Mouse (Mus musculus) embryonic stem cell, embryonic (primary cell): ENCODE data around the gene Cacna1h.

Experiments used
- CTCF ChIA-PET, 4 experiments: fragments of 300-600 bp in 2 of 4; fragments of 350-600 bp in 2 of 4; sonication (Branson Sonifier 250); formaldehyde crosslinking; loops; one replicate each; lab custom pipeline; 2022; ENCODE audit warnings: inconsistent platforms in 2 of 4; lab: Charles Lee
- POLR2A ChIA-PET, 4 experiments: fragments of 300-600 bp in 2 of 4; fragments of 350-600 bp in 2 of 4; sonication (Branson Sonifier 250); formaldehyde crosslinking; loops; one replicate each; lab custom pipeline; 2022; ENCODE audit warnings: antibody characterized with exemption in 4 of 4, inconsistent platforms in 1 of 4; lab: Charles Lee

Gene Cacna1h

DNA sequence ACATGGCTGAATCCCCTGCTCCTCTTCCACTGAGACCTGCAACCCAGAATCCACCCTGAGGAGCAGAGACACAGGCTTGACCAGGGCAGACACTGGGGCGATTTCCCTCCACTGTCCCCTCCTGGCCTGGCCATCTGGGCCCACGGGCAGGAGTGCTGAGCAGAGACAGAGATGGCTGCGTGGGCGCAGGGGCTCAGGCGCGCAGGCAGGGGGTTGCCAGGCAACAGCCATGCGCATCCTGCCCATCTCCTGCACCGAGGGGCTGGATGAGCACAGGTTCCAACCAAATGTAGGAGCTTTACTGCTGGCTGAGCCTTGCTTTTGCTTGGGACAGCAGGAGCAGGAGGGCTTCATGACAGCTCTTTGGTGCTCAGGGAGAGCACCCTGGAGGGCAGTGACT lies 23.0 kb upstream of the Cacna1h start:
- ChIA-PET POLR2A (interaction anchor here in 1 of 4 experiments (0.7 kb wide), 1 partner anchor 1643 kb away, joined by 3 read pairs; no protein-coding TSS in a partner anchor), CTCF (interaction anchor here in 1 of 4 experiments (1.2 to 1.4 kb wide), 2 partner anchors 20 to 111 kb away, joined by 3 to 4 read pairs; no protein-coding TSS in a partner anchor)

DNA sequence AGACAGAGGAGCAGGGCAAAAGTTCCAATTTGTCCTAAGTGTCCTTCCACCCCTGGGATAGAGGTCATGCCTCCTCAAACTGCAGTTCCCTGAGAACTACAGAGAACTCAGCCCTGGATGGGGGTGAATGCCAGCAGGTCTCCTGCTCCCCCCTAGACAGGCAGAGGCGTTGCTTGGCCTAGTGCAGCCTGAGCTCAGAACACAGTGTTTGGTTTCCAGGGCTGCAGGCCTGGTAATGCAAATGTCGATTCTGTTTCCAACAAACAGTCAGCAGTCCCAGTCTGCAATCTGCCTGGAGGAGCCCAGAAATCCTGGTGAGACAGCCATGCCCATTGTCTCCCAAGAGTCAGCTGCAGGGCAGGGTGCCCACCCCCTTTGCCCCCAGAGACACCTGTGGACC lies 20.7 kb upstream of the Cacna1h start, which contains the start of gene Tekt4:
Gene Tekt4, plus strand, starts transcription at position 344 of the 400 bp plus-strand sequence.
- CTCF ChIA-PET = interaction anchor here in 2 of 4 experiments (1.0 to 1.1 kb wide), 2 partner anchors 57 to 114 kb away, joined by 4 to 7 read pairs; no protein-coding TSS in a partner anchor
- POLR2A ChIA-PET = interaction anchor here in 1 of 4 experiments (1.0 kb wide), 1 partner anchor 21 kb away, joined by 4 read pairs; the partner anchor contains the start of gene Cacna1h

DNA sequence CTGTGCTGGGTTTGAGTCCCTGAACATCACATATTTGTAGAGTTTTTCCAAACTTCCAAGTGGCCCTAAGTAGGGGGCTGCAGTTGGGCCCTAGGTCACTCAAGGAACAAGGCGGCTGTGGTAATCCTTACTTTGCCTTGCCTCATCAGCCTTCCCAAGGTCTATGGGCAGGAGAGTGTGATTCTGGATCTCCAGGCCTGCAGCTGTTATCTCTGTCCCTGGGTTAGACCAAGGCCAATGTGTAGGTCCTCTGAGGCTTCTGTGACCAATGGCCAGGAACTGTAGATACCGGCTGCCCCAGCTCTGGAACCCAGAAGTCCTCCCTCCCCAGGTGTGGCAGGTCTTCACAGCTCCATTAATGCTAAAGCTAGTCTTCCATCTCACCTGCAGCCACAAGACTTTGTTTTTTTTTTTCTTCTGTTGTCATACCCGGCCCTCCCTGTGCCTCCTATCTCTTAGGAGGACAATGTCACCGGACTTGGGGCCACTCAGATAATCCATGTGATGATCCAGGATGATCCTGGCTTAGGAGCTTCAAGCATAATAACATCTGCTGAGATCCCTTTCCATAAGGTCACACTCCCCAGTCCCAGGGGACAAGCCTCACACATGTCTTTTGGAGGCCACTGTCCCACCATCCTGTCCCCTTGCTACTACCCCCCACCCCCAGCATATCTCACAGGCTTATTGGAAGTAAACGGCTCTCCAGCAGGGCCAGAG lies 18.8 kb upstream of the Cacna1h start:
- POLR2A ChIA-PET = interaction anchor here in 2 of 4 experiments (0.8 to 1.1 kb wide), 3 partner anchors 10 to 19 kb away, joined by 3 read pairs; partner anchors contain the start of gene Cacna1h (in 1 of the 2)
- CTCF ChIA-PET = interaction anchor here in 2 of 4 experiments (0.6 to 1.5 kb wide), 3 partner anchors 22 to 56 kb away, joined by 3 to 5 read pairs (median 4); no protein-coding TSS in a partner anchor

DNA sequence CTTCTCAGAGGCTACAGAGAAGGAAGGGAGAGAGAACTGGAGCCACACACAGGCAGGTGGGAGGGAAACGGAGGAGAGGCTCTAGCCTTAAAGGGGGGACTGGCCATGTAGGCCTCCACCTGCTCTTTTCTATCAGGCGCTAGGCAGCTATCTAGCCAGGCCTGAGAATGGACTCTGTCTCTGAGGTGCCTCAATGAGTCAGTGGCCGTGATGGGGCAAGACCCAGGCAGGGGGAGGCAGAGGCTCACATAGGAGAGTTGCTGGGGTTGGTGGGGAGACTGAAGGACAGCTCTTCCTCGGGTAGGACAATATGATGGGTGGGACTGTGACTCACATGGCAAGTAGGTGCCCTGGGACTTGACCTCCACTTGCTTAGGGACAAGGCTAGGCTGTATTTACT lies 16.7 kb upstream of the Cacna1h start:
- CTCF ChIA-PET = interaction anchor here in 3 of 4 experiments (0.5 to 0.7 kb wide), 3 partner anchors 59 to 367 kb away, joined by 3 to 6 read pairs (median 4); no protein-coding TSS in a partner anchor

DNA sequence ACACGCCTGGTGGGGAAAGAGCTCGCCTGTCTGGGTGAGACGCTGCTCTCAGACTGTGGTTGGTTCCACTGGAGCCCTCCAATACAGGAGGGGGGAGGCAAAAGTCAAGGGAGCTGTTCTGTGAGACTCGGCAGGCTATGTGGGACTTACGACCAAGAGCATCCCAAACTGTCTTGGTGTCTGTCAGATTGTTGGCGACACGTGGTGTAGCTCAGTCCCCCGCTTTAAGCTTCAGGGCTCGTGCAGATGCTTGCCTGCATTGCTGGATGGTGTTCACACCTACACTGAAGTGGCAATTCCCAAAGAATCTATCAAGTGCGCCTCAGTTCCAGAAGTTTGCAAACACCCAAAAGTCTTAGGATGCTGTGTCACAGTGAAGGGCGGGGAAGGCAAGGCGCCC lies 14.3 kb upstream of the Cacna1h start:
- POLR2A ChIA-PET = no interaction called here
- CTCF ChIA-PET = interaction anchor here in 3 of 4 experiments (0.6 to 0.7 kb wide), 4 partner anchors 30 to 249 kb away, joined by 3 read pairs; no protein-coding TSS in a partner anchor

More for the DNA sequence above, 16.7 kb upstream of the Cacna1h start:
- POLR2A ChIA-PET = interaction anchor here in 2 of 4 experiments (0.5 to 0.7 kb wide), 4 partner anchors 12 to 135 kb away, joined by 3 to 7 read pairs (median 3); no protein-coding TSS in a partner anchor

DNA sequence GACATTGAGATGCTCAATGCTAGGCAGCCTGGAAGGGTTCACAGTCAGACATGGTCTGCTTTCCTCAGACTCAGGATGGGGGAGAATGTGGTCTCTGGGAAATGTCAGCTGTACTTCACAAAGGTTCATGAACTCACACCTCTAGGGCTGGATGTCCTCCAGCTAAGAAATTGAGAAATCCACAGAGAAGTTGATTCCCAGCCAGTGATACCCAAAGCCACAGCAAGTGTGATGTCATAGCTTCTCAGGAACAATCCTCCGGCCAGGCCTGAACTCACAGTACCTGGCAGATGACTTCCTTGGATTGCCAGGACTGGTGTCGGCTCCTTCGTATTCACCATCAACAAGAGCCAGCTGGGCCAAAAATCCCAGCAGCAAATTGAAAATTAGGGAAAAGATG lies 12.3 kb upstream of the Cacna1h start:
- CTCF ChIA-PET = interaction anchor here in 1 of 4 experiments (1.1 kb wide), 1 partner anchor 48 kb away, joined by 4 read pairs; no protein-coding TSS in a partner anchor
- POLR2A ChIA-PET = interaction anchor here in 1 of 4 experiments (0.6 to 1.7 kb wide), 3 partner anchors 11 to 183 kb away, joined by 3 read pairs; no protein-coding TSS in a partner anchor

DNA sequence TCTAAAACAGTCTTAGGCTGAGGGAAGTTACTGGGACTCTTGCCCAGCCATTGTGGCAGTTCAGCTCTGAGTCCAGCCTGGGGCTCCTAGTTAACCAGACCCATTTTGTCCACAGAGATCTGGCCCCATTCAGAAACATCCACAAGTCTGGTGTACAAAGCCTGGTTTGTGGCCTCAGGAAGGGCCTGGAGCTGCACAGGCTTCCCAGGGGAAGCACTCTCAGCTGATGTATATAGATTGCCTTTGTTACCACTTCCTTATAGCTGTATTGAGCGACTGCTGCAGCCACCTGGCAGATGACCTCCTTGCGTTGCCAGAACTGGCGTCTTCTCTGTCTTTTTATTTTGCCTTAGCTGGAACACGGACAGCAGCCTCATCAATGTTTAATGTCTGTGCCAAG lies 11.5 kb upstream of the Cacna1h start:
- ChIA-PET CTCF (no interaction called here), POLR2A (no interaction called here)

DNA sequence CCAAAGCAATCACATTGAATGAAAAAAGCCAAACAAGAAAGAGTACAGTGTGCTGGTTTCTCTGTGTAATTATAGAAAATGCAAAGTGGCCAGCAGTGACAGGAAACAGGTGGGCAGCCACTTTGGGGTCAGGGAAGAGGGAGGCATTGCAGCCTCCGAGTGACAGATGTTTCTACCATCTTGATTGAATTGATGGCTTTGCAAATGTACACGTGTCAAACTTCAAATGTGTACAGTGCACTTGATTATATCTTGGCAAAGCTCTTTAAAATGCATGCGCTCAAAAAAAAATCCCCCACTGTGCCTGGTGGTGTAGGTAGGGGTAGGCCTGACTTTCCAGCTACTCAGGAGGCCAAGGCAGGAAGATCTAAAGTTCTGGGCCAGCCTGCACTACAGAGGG lies 9.3 kb upstream of the Cacna1h start:
- ChIA-PET CTCF (interaction anchor here in 1 of 4 experiments (0.6 kb wide), 1 partner anchor 76 kb away, joined by 3 read pairs; no protein-coding TSS in a partner anchor), POLR2A (no interaction called here)

DNA sequence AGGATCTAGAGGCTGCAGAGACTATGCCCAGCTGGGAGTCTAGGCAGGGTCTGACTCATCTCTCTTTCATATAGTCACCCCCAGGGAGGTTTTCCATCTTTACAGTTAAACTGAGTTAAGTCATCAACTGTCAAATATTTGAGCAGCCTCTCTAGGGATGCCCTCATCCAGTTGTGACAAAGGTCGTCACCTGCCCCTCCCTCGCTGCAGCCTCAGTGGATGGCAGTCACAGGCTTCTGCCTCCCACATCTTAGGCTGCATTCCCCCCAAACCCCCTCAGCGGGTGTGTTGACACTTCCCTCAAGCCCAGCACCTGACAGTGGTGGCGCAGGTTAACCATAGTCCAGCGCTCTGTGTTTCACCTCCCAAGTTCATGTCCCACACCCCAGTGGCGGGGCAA lies 7.8 kb upstream of the Cacna1h start:
- ChIA-PET CTCF (no interaction called here), POLR2A (no interaction called here)

DNA sequence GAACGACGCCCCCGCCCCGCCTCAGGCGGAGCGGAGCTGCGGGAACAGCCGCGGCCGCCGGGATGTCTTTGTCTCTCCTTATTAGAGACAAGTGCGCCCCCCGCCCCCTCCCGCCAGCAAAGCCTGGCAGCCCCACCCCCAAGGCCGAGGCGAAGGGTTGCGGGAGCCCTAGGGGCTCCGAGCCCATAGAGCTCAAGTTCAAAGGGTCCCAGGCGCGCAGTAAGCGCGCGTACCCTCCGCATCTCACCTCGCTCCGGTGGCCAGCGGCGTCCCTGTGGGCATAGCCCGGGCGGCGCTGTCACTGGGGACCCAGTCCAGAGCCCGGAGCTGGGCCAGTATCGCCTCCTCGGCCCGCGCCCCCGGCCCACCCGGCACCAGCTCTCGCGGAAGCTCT lies 363 bp downstream of the Cacna1h start:
- ChIA-PET POLR2A (interaction anchor here in 3 of 4 experiments (0.6 to 2.2 kb wide), 22 partner anchors 9 to 635 kb away, joined by 3 to 8 read pairs (median 4); partner anchors contain the start of genes Sox8 (in 2 of the 3), Baiap3 (in 1 of the 3), Chtf18 (in 1 of the 3) and Fahd1 (in 1 of the 3)), CTCF (interaction anchor here in 3 of 4 experiments (0.6 to 1.1 kb wide), 8 partner anchors 9 to 368 kb away, joined by 3 to 6 read pairs (median 3); partner anchors contain the start of gene Sox8 (in 1 of the 3))

DNA sequence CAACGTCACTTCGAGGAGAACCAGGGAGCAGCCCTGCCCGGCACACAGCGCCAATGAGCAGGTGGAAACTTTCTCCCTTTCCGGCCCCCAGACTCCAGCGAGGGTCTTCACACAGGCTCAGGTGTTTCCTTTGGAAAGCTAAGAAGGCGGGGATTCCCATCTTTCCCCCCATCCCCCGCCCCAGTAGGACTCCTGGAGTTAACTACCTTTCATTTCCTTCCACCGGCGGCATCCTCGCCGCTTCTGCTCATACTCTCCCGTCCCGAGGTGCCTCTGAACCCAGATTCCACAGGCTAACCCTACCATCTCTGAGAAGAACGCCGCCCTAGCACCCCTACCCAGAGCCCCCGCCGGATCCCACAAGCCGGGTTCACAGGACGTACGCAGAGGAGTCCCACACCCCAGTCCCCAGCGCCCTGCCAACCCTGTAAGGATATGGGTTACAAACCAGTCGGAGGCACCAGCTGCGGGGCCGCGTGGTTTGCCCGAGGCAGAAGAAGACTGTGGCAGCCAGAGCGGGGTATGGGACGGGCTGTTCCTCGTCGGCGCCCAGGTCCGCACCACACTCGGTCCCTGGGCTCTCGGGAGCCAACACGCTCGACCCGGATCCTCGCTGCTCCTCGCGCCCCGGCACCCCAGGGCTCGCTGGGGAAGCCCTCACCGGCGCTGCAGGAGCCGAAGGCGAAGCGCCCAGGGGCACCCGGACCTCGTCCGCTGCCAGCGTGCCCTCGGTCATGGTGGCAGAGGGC lies 976 bp downstream of the Cacna1h start:
- CTCF ChIA-PET = interaction anchor here in 2 of 4 experiments (0.7 to 1.1 kb wide), 7 partner anchors 8 to 678 kb away, joined by 3 to 5 read pairs (median 3); no protein-coding TSS in a partner anchor
- POLR2A ChIA-PET = interaction anchor here in 3 of 4 experiments (0.6 to 2.2 kb wide), 16 partner anchors 8 to 1746 kb away, joined by 3 to 8 read pairs (median 4); partner anchors contain the start of genes Sox8 (in 2 of the 3), Chtf18 (in 1 of the 3), Fahd1 (in 1 of the 3) and Lmf1 (in 1 of the 3)

DNA sequence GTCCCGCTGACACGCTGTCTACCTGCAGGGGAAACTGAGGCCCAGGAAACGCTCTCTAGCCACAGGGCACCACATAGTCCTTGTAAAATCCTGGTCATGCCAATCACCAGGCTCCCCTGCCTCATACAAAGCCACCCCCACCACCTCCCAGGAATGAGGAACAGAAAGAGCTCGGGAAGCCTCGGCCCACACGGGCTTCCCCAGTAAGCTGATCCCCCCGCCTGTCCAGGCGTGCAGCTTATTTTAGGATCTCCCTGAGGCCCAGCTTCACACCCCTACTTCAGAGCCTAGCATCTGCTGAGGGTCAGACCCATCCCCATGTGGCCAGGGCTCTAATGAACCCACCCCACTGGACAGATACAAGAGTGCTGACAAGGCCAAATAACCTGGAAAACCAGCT lies 3.0 kb downstream of the Cacna1h start:
- ChIA-PET POLR2A (interaction anchor here in 2 of 4 experiments (1.0 to 2.2 kb wide), 5 partner anchors 10 to 190 kb away, joined by 3 to 6 read pairs (median 4); partner anchors contain the start of genes Gnptg (in 1 of the 2) and Tsr3 (in 1 of the 2)), CTCF (interaction anchor here in 1 of 4 experiments (0.7 to 1.1 kb wide), 2 partner anchors 202 to 294 kb away, joined by 3 to 4 read pairs; no protein-coding TSS in a partner anchor)

DNA sequence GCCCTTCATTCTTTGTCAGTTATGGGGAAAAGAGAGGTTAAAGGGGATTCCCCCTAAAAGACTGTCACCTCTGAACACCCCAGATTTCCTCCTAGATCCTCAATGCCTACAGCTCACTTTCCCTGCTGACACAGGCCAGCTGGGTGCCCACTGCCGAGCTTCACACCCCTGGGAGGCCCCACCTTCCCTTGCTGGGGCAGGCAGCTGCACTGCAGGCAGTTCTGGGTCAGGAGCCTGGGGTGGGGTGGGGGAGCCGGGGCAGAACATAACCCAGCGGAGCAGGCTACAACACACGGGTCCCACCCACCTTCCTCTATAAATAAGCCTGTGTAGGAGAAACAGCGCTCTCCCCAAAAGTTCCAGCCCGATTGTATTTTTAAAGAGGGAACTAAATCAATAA lies 3.7 kb downstream of the Cacna1h start:
- ChIA-PET POLR2A (interaction anchor here in 1 of 4 experiments (1.1 to 2.2 kb wide), 3 partner anchors 10 to 189 kb away, joined by 3 to 6 read pairs (median 6); partner anchors contain the start of genes Gnptg and Tsr3), CTCF (interaction anchor here in 1 of 4 experiments (1.1 kb wide), 1 partner anchor 294 kb away, joined by 4 read pairs; no protein-coding TSS in a partner anchor)

DNA sequence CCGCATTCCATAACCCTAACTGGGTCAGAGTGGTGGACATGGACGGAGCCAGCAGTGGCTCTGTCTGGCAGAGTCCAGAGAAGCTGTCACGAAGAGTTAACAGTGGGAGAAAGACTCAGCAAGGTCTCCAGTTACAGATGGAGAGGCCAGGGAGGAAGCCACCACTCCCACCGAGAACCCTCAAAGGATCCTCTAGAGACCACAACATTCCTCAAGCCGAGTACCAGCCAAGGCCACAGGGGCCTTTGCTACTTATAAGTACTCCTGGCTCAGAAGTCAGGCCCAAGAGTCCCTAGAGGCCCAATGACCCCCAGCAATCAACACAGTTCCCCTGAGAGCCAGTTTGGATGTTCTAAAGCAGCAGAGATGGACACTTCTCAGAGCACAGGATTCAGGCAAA lies 4.3 kb downstream of the Cacna1h start:
- ChIA-PET CTCF (interaction anchor here in 1 of 4 experiments (1.0 kb wide), 1 partner anchor 139 kb away, joined by 6 read pairs; no protein-coding TSS in a partner anchor), POLR2A (no interaction called here)

DNA sequence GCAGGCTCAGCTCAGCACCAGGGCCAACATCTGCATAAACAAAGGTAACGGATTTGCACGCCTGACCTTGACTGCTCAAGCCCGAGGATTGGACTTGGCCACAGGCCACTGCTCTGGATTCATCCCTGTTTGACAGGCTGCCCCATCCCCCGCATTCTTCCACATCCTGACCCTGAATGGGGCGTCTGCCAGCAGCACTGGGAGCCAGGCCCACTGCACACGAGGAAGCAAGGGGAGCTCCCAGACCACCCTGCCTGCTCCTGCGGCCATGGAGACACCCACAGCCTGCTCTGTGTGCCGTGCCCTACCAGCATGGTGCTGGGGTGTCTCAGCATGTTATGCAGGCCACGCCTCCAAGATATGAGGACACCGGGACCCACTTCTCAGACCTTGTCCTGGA lies 6.1 kb downstream of the Cacna1h start:
- ChIA-PET CTCF (interaction anchor here in 1 of 4 experiments (0.6 kb wide), 1 partner anchor 592 kb away, joined by 7 read pairs; no protein-coding TSS in a partner anchor), POLR2A (interaction anchor here in 1 of 4 experiments (0.6 to 1.0 kb wide), 2 partner anchors 16 to 242 kb away, joined by 3 read pairs; no protein-coding TSS in a partner anchor)

DNA sequence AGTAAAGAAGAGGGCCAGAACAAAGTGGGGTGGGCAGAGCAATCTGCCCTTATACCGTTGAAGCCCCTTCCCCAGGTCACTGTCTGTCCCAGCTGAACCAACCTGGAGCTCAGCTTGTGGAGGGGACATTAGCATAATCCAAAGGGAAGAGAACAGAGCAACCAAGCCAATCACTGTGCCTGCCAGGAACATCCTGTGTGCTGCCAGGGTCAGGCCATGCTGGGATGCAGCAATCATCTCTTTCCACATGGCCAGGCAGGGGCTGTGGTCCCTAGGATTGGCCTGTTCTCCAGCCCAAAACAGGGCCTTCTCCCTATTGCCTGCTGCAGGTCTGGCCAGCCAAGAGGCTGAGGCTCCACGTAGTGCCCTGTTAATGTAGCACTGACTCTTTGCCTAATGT lies 7.6 kb downstream of the Cacna1h start:
- ChIA-PET POLR2A (interaction anchor here in 1 of 4 experiments (0.6 kb wide), 1 partner anchor 399 kb away, joined by 3 read pairs; no protein-coding TSS in a partner anchor), CTCF (interaction anchor here in 2 of 4 experiments (0.5 to 0.6 kb wide), 2 partner anchors 34 to 142 kb away, joined by 3 to 4 read pairs; no protein-coding TSS in a partner anchor)

DNA sequence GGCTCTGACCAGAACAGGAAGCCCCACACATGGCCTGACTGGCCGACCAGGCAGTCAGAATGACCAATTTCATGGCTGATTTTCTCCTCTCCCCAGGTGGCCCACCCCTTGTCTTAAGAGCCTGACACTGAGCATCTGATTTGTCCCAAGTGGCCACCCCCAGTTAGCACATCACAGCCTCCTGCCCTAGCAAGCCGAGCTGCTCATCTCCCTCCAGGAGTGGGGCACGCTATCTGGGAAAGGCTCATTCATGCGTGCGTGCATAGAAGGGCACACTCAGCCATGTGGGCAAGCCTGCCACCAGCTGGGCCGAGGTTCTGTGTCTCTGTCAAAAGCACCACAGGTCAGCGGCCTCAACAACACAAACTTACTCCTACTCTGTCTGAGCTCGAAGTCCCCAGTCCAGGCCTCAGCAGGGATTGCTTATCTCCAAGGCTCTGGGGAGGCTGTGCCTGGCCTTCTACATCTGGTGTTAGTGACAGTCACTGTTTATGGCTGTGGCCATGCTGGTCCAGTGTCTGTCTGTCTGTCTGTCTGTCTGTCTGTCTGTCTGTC lies 9.0 kb downstream of the Cacna1h start:
- ChIA-PET POLR2A (interaction anchor here in 3 of 4 experiments (0.6 to 1.8 kb wide), 11 partner anchors 8 to 183 kb away, joined by 3 to 6 read pairs (median 3); partner anchors contain the start of gene Cacna1h (in 1 of the 3)), CTCF (interaction anchor here in 1 of 4 experiments (1.3 to 1.5 kb wide), 3 partner anchors 9 to 26 kb away, joined by 3 to 5 read pairs (median 5); partner anchors contain the start of gene Cacna1h)
